Mouse (Mus musculus) midbrain, embryonic 11.5 days (tissue): Measurements from ENCODE around the gene Rabif. TPM values are rescaled to one million over a fixed set of nuclear protein-coding genes. Genes with fewer than 3 reads are reported as not detected.
"Not testable (repeated sequence)": the region's sequence is repeated elsewhere in the genome, so short reads cannot be mapped to it uniquely, and the experiment has no call there.

ENCODE experiments used
- ATAC-seq: fragments of 200-750 bp; cut with Nextera tagmentation; 2 replicates; pipeline ENCODE4 v1.8.0; 2017; ENCODE audit warnings: moderate TSS enrichment, moderate library complexity; ENCODE audit not compliant: low FRiP score
- DNase-seq: peaks from one replicate; pipeline ENCODE4 v3.0.0; 2015; ENCODE audit warnings: low spot score; ENCODE audit errors: missing footprints
- H3K27ac ChIP-seq: fragments of 300-500 bp; sonication (generic); 2 replicates; pipeline ENCODE4 v1.5.1; 2014; ENCODE audit warnings: low read depth, low read length
- H3K27me3 ChIP-seq: fragments of 300-500 bp; sonication (generic); 2 replicates; pipeline ENCODE4 v1.6.1; 2014; ENCODE audit warnings: mild to moderate bottlenecking, low read length, moderate library complexity, mixed read lengths; ENCODE audit not compliant: control insufficient read depth, insufficient read depth
- H3K36me3 ChIP-seq: fragments of 300-500 bp; sonication (generic); 2 replicates; pipeline ENCODE4 v1.6.1; 2014; ENCODE audit warnings: mild to moderate bottlenecking, low read length, moderate library complexity, mixed read lengths; ENCODE audit not compliant: control insufficient read depth, insufficient read depth
- H3K4me1 ChIP-seq: fragments of 300-500 bp; sonication (generic); 2 replicates; pipeline ENCODE4 v1.6.1; 2014; ENCODE audit warnings: low read length; ENCODE audit not compliant: control insufficient read depth, insufficient read depth
- H3K4me2 ChIP-seq: fragments of 300-500 bp; sonication (generic); 2 replicates; pipeline ENCODE4 v1.6.1; 2014; ENCODE audit warnings: mild to moderate bottlenecking, moderate library complexity
- H3K4me3 ChIP-seq: fragments of 300-500 bp; sonication (generic); 2 replicates; pipeline ENCODE4 v1.5.1; 2014; ENCODE audit warnings: low read depth, low read length
- H3K9ac ChIP-seq: fragments of 300-500 bp; sonication (generic); 2 replicates; pipeline ENCODE4 v1.6.1; 2014; ENCODE audit warnings: low read length
- H3K9me3 ChIP-seq: fragments of 300-500 bp; sonication (generic); 2 replicates; pipeline ENCODE4 v1.6.1; 2016; ENCODE audit warnings: low read length; ENCODE audit not compliant: control insufficient read depth
- WGBS: fragments of 180-500 bp; shearing (Covaris S2); extraction: QIAGEN DNeasy Blood & Tissue Kit; methylation state at CpG from one replicate; pipeline ENCODE4 v1.1.7; 2014; 5-methylcytosine and 5-hydroxymethylcytosine counted together
- polyA plus RNA-seq: library from polyadenylated mRNA; unstranded; fragments of >200 nt; fragmentation: Nextera tagmentation; extraction: Ambion mirVana; gene quantifications from 2 replicates; pipeline ENCODE4 v1.2.1, GENCODE M21; 2014

Gene Rabif
- polyA plus RNA-seq, 1 experiment from 2014 or later = 48.1 TPM

DNA sequence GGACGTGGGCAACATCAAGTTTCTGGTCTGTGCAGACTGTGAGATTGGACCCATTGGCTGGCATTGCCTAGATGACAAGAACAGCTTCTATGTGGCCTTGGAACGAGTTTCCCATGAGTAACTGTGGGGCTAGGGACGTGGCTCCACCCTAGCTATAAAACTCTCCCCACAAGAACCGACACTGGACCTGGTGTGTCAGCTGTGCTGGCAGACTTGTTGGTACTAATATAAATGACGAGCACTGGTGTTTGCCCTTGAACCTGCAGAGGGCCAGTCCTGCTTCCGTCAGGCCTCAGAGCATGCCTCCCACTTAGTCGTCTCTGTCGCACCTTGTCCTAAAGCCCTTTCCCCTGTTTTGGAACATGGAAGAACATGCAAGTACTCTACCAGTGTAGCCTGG lies 11.8 kb downstream of the Rabif start:
- no peak overlapping the region for H3K27ac ChIP-seq
- no peaks in the 10 kb centered on the region for H3K27me3 ChIP-seq
- no peaks in the 10 kb centered on the region; the same call in 1 of the 2 replicates for H3K36me3 ChIP-seq
- no peak overlapping the region for H3K4me3 ChIP-seq
- WGBS = 94% methylated on average over 8 of the region's 8 CpGs
- H3K4me1 ChIP-seq = no peaks in the 10 kb centered on the region
- H3K4me2 ChIP-seq = no peak overlapping the region
- ATAC-seq (no peak), DNase-seq (no peak)
- H3K9me3 ChIP-seq = no peaks in the 10 kb centered on the region
- H3K9ac ChIP-seq = no peak overlapping the region

GRCm38 (mm10) chr1:134510018-134510417 lies 15.6 kb downstream of the Rabif start:
- Histone ChIP-seq H3K4me3 (no peak overlapping the region), H3K27me3 (peaks cover 11% of the 10 kb centered on the region), H3K27ac (no peak overlapping the region), H3K9me3 (no peaks in the 10 kb centered on the region), H3K4me1 (no peaks in the 10 kb centered on the region), H3K9ac (no peak overlapping the region), H3K4me2 (no peak overlapping the region), H3K36me3 (no peaks in the 10 kb centered on the region; the same call in 1 of the 2 replicates)
- 64% methylated on average over 7 of the region's 7 CpGs for WGBS
- DNase-seq (no peak), ATAC-seq (no peak)

- Histone ChIP-seq H3K4me3 (no peak overlapping the region), H3K4me1 (peaks cover 6% of the 10 kb centered on the region), H3K4me2 (no peak overlapping the region), H3K36me3 (no peaks in the 10 kb centered on the region), H3K9ac (no peak overlapping the region), H3K27ac (no peak overlapping the region), H3K27me3 (peaks cover 11% of the 10 kb centered on the region), H3K9me3 (no peaks in the 10 kb centered on the region)
- 74% methylated on average over 4 of the region's 4 CpGs for WGBS
- DNase-seq = no peak
- ATAC-seq = no peak
These were observed 17.7 kb downstream of the Rabif start for GRCm38 (mm10) chr1:134512183-134512582.

GRCm38 (mm10) chr1:134512584-134512983 lies 18.1 kb downstream of the Rabif start:
- peaks cover 11% of the 10 kb centered on the region for H3K27me3 ChIP-seq
- no peak overlapping the region for H3K4me2 ChIP-seq
- H3K36me3 ChIP-seq = no peaks in the 10 kb centered on the region
- 63% methylated on average over 6 of the region's 6 CpGs for WGBS
- no peak overlapping the region for H3K4me3 ChIP-seq
- DNase-seq = no peak
- no peak for ATAC-seq
- H3K9ac ChIP-seq = no peak overlapping the region
- no peaks in the 10 kb centered on the region for H3K9me3 ChIP-seq
- peaks cover 6% of the 10 kb centered on the region for H3K4me1 ChIP-seq
- H3K27ac ChIP-seq = no peak overlapping the region

DNA sequence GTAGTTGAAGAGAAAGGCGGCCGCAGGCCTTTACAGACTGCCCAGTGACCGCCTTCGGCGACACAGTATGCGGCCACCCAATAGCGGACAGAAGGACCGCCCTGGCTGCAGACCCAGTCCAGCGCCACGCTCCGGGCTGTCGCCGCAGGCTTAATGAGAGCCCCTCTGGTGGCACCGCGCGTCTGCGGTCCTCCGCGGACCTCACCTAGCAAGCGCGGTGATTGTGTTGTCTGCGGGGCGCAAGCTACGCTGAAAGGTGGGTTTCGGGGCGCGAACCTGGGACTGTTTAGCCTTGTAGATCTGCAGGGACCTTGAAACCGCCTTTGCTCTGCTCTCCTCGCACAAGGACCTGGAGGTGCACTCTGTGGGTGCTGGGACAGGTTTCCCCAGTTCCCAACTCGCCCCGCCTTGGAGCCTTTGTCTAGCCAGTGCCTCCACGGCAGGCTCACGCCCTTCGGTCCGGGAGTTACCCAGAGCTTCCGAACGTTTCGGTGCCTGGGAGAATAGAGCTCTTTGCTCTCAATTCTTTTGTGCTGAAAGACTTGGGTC lies 18.9 kb downstream of the Rabif start:
- WGBS = 2% methylated on average over 38 of the region's 38 CpGs
- peak overlapping the region; percentile 30 for H3K4me3 ChIP-seq
- H3K36me3 ChIP-seq = no peaks in the 10 kb centered on the region
- DNase-seq = peak; percentile 95
- H3K4me2 ChIP-seq = peak overlapping the region; percentile 64
- H3K9ac ChIP-seq = peak overlapping the region; percentile 46
- H3K27me3 ChIP-seq = peaks cover 11% of the 10 kb centered on the region
- peak; percentile 62; the same call in 1 of the 2 replicates for ATAC-seq
- H3K27ac ChIP-seq = no peak overlapping the region
- no peaks in the 10 kb centered on the region for H3K9me3 ChIP-seq
- H3K4me1 ChIP-seq = peaks cover 6% of the 10 kb centered on the region

GRCm38 (mm10) chr1:134513876-134514590 lies 19.6 kb downstream of the Rabif start:
- Histone ChIP-seq H3K9ac (no peak overlapping the region; the same call in 1 of the 2 replicates), H3K27ac (no peak overlapping the region), H3K4me3 (peak overlapping the region; percentile 30), H3K36me3 (no peaks in the 10 kb centered on the region), H3K4me2 (peak overlapping the region; percentile 64), H3K27me3 (peaks cover 11% of the 10 kb centered on the region), H3K9me3 (no peaks in the 10 kb centered on the region), H3K4me1 (peaks cover 6% of the 10 kb centered on the region)
- ATAC-seq (no peak), DNase-seq (no peak)
- WGBS = 40% methylated on average over 16 of the region's 16 CpGs

DNA sequence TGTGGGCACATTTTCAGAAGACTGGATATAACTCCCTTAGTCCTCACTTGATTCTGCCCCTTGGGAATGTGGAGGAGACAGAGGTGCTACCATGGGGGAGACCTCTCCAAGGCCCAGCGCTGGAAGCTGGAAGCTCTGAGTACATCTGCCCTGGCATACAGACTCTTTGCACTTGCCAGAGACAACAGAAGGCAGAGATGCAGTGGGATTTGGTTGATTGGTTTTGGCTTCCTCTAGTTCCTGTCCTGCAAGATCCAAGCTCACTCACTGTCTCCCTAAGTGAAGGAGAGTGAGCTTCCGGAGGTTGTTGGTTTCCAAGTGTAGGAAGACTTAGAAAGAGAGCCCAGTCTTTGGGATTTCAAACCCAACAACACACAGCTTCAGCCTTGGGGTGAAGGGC lies 21.4 kb downstream of the Rabif start:
- Histone ChIP-seq H3K4me3 (no peak overlapping the region), H3K27ac (no peak overlapping the region), H3K9ac (no peak overlapping the region), H3K4me1 (peaks cover 6% of the 10 kb centered on the region), H3K27me3 (peaks cover 11% of the 10 kb centered on the region), H3K9me3 (no peaks in the 10 kb centered on the region), H3K36me3 (no peaks in the 10 kb centered on the region), H3K4me2 (no peak overlapping the region)
- DNase-seq (no peak), ATAC-seq (no peak)
- 87% methylated on average over 2 of the region's 2 CpGs for WGBS

- 7% methylated on average over 4 of the region's 4 CpGs for WGBS
- H3K27me3 ChIP-seq = peaks cover 11% of the 10 kb centered on the region
- no peak overlapping the region for H3K4me2 ChIP-seq
- no peak overlapping the region for H3K4me3 ChIP-seq
- H3K9ac ChIP-seq = 0 out of 2 replicates have a peak overlapping the region, but pooled peaks have one; percentile 9
- no peaks in the 10 kb centered on the region for H3K36me3 ChIP-seq
- ATAC-seq (peak; percentile 79), DNase-seq (peak; percentile 90)
- H3K9me3 ChIP-seq = no peaks in the 10 kb centered on the region
- peaks cover 6% of the 10 kb centered on the region for H3K4me1 ChIP-seq
- no peak overlapping the region for H3K27ac ChIP-seq
These were observed 22.2 kb downstream of the Rabif start for GRCm38 (mm10) chr1:134516491-134517198.

DNA sequence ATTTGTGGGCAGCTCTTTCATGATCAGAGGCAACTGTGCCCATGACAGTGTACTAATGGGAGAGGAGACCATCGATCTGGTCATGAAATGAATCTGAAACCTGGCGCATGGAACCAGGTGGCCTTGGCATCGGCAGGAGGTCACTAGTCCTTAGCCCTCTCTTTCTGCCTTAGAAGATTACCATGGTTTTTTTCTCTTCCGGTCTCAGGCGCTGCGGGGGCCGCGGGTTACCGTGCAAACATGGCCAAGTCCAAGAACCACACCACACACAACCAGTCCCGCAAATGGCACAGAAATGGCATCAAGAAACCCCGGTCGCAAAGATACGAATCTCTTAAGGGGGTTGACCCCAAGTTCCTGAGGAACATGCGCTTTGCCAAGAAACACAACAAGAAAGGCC lies 23.4 kb downstream of the Rabif start:
- not testable (repeated sequence) for H3K27me3 ChIP-seq, H3K36me3 ChIP-seq, H3K27ac ChIP-seq, H3K4me1 ChIP-seq, H3K9ac ChIP-seq, ATAC-seq, DNase-seq, H3K4me3 ChIP-seq, H3K9me3 ChIP-seq, H3K4me2 ChIP-seq
- 95% methylated on average over 14 of the region's 14 CpGs for WGBS
